Mouse (Mus musculus): ENCODE data around the gene Aldh3b1. TPM values are rescaled to one million over a fixed set of nuclear protein-coding genes. Genes with fewer than 3 reads are reported as not detected.

Gene Aldh3b1
- total RNA-seq, 2 experiments from 2014 or later: 6.7 to 7.1 TPM

DNA sequence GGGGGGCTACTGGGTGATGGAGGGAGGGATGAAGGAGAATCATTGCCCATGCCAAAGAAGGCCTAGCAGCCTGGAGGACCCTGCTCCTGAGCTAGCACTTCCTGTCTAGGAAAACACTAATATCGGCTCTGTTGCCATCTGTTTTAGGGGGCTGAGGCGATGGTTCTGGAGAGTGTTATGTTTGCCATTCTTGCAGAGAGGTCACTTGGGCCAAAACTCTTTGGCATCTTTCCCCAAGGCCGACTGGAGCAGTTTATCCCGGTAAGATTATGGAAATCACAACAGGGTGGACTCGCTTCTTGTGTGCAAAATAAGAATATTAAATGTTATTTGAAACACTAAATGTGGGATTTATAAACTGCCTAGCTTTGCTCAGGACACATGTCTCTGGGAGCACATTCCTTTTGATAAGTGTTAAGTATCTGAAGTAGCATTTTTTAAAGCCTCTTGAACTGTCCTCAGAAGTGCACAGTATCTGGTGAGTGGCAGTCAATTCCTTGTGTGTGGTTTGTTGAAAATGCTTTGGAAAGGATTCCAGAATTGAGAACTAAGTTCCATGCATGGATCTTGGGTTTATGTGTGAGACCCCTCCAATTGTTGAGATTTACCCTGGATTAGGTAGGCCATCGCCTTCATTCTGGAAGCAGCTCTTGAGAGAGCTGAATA lies 45.1 kb downstream of the Aldh3b1 start:
- DNase-seq (ENCODE audit: low spot score in 2 of 2): no peak

DNA sequence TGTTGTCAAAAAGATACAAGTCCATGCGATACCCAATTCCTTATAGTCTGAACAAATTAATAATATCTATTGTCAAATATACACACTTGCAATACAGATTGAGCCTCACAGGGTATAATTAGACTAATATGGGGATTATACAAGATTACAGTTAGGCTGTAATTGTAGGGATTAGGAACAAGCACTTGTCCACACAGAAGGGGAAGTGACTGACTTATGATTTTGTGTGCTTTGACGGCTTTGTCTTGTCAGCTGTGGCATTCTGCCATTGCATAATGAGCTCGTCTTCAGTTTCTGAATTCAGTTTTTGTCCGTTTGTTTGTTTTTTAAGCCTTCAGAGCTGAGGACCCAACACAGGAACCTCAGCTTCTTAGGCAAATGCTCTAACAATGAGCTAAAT lies 47.4 kb downstream of the Aldh3b1 start:
- no peak for DNase-seq (ENCODE audit: low spot score in 2 of 2)

DNA sequence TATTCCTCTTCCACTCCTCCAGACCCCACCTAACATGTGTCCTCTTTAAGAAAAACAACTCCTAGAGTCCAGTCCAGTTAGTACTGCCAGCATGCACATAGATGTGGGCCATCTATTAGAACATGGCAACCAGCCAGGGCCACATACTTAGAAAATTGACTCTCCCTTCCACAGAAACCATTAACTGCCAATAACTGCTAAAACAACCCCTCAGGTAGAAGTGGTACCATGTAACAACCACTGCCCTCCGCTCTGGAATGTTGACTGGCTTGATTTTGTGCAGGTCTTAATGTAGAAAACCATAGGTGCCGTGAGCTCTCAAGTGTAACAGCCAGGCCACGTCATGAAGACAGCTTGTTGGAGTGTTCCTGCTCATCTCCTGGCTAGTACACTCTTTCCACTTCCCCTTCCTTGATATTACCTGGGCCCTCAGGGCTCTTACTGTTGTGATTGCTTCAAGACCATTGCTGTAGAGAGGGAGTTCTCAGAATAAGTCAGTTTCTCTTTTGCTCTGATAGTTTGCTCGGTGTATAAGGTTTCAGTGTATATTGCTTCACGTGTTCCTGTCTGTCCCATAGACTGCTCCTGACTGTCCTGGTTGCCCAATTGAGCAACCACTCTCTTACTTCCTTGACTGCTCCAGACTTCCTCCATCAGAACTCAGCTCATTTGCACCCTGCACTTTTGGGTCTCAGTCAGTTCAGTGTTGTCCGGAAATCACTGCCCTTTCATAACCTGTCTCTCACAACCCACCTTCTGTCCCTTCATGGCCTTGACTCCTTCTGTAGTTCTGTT lies 49.4 kb downstream of the Aldh3b1 start:
- DNase-seq (ENCODE audit: low spot score in 2 of 2): no peak

DNA sequence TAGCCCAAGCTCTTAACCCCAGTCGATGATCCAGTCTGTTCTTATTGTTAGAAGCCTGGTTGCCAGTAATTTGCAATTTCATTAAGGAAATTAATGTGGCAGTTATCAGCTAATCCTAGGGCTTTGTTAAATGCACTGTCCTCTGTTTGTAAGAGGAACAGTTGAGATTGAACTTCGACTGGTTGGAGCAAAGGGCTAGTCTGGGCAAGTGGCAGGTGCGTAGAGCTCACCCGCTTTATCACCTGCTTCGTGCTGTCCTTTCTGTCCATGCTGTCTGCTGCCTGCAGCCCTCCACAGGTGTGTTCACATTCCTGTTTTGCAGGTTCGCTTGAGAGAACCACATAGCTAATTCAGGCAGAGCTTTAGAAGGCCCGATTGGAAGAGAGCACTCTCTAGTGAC lies 54.6 kb downstream of the Aldh3b1 start:
- no peak for DNase-seq (ENCODE audit: low spot score in 2 of 2)

DNA sequence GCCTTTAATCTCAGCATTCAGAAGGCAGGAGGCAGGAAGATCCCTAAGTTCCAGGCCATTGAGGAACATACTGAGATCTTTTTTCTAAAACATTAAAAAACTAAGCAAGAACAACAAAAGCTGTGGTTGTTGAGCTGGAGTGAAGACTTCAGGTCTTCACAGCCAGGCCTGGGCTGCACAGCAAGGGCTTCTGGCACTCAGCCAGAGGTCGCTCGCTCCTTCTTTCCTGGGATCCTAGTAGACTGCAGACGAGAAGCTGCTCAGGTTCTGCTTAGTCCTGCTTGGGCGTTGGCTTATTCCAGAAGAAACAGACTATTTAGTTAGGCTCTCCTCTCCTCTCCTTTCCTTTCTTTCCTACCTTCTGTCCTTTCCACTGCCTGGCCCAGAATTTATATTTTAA lies 57.2 kb downstream of the Aldh3b1 start:
- peak in 1 of 2 experiments; percentile 24 for DNase-seq (ENCODE audit: low spot score in 2 of 2)

DNA sequence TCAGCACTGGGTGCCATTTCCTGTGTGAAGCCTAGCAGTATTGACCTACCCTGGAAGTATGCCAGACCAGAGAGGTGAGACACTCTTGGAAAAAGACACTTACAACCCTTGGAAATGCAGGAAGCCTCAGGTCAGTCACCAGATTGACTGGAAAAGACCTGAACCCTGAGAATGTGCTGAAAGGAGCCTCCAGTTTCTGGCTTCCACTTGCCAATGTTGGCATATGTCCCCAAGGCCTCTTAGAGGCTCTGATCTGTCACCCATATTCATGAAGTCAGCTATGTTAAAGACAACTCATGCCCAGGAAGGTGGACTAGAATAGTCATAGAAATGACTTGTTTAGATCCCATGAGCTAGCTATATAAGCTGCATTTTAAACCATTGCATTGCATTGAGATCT lies 58.1 kb downstream of the Aldh3b1 start:
- DNase-seq (ENCODE audit: low spot score in 2 of 2): no peak

DNA sequence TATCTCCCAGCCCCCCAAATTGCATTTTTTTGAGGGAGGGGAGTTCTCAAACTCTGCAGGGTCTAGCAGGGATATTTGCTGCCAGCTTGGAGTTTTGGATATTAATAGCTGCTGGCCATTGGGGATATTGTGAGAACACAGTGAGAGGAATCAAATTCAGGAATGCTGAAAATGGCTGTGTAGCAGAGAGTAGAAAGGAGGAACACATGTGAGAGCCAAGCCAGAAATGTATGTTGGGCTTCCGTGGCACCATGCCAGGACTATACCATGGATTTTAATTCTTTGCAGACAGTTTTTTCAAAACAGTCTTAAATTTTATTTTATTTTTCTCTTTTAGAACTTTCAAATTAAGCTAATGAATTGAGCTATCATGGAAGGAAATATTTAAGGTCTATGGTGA lies 61.3 kb downstream of the Aldh3b1 start:
- DNase-seq (ENCODE audit: low spot score in 2 of 2): no peak

DNA sequence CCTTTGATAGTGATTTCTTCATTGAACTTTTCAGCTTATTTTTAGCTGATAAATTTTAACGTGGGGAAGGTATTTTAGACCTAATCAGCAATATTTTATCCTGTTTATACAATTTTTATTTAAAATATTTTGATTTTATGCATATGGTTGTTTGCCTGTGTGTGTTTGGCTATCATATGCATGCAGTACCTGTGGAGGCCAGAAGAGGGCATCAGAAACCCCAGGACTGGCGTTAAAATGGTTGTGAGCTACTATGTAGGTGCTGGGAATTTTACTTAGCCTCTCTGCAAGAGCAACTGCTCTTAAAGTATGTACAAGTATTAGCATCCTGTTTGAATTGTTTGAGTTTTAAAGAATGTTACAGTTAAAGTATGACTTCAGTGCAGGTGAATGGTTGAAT lies 64.6 kb downstream of the Aldh3b1 start:
- no peak for DNase-seq (ENCODE audit: low spot score in 2 of 2)

Other genes starting within 250 kb of the Aldh3b1 start
- gene Lrp5, start 243.2 kb downstream of the Aldh3b1 start, total RNA-seq (2021): 10 to 100 TPM; 51.4 to 55.9 TPM
- gene 1810055G02Rik, start 221.5 kb downstream of the Aldh3b1 start, total RNA-seq (2021): 10 to 100 TPM; 29.8 to 29.9 TPM
- 10 to 100 TPM; 34.5 to 37.1 TPM for gene Kmt5b, start 162.4 kb downstream of the Aldh3b1 start, total RNA-seq (2021)
- 10 to 100 TPM; 13.6 to 14.9 TPM for gene Chka, start 78.0 kb downstream of the Aldh3b1 start, total RNA-seq (2021)
- gene Tcirg1, start 22.7 kb downstream of the Aldh3b1 start, total RNA-seq (2021): 10 to 100 TPM; 25.9 to 34.5 TPM
- gene Ndufs8, start 17.0 kb downstream of the Aldh3b1 start, total RNA-seq (2021): 100 to 1,000 TPM; 182 to 186 TPM
- 10 to 100 TPM; 25.8 to 26.8 TPM for gene Unc93b1, start 5.4 kb upstream of the Aldh3b1 start, total RNA-seq (2021)
- under 1 TPM; 0.08 to 0.12 TPM for gene Aldh3b3, start 28.8 kb upstream of the Aldh3b1 start, total RNA-seq (2021)
- 1 to 10 TPM in 1 of 2 experiments, under 1 TPM in 1; 0.88 to 1.7 TPM for gene Aldh3b2, start 42.5 kb upstream of the Aldh3b1 start, total RNA-seq (2021)
- gene Acy3, start 56.8 kb upstream of the Aldh3b1 start, total RNA-seq (2021): 1 to 10 TPM; 7.0 to 7.6 TPM
- gene Tbx10, start 62.9 kb upstream of the Aldh3b1 start, total RNA-seq (2021): not detected
- gene Nudt8, start 70.8 kb upstream of the Aldh3b1 start, total RNA-seq (2021): 10 to 100 TPM; 18.5 to 19.0 TPM
- gene Gm49405, start 70.8 kb upstream of the Aldh3b1 start, total RNA-seq (2021): under 1 TPM; 0.49 to 0.74 TPM
- 1 to 10 TPM; 1.1 to 2.4 TPM for gene Doc2g, start 73.5 kb upstream of the Aldh3b1 start, total RNA-seq (2021)
- 100 to 1,000 TPM; 314 to 350 TPM for gene Ndufv1, start 83.0 kb upstream of the Aldh3b1 start, total RNA-seq (2021)
- 100 to 1,000 TPM; 205 to 221 TPM for gene Gstp1, start 108.2 kb upstream of the Aldh3b1 start, total RNA-seq (2021)
- 10 to 100 TPM; 40.2 to 49.5 TPM for gene Gstp2, start 116.2 kb upstream of the Aldh3b1 start, total RNA-seq (2021)
- gene Gstp3, start 129.8 kb upstream of the Aldh3b1 start, total RNA-seq (2021): 1 to 10 TPM in 1 of 2 experiments, not detected in 1; 1.1 TPM
- gene Cabp2, start 151.8 kb upstream of the Aldh3b1 start, total RNA-seq (2021): not detected
- 10 to 100 TPM; 22.9 to 23.9 TPM for gene Cdk2ap2, start 167.4 kb upstream of the Aldh3b1 start, total RNA-seq (2021)
- gene Pitpnm1, start 170.2 kb upstream of the Aldh3b1 start, total RNA-seq (2021): 1 to 10 TPM; 6.1 to 7.3 TPM
- gene Aip, start 196.1 kb upstream of the Aldh3b1 start, total RNA-seq (2021): 10 to 100 TPM; 49.9 to 61.1 TPM
- not detected for gene Gpr152, start 210.0 kb upstream of the Aldh3b1 start, total RNA-seq (2021)
- not detected for gene Cabp4, start 214.2 kb upstream of the Aldh3b1 start, total RNA-seq (2021)
- gene Coro1b, start 218.8 kb upstream of the Aldh3b1 start, total RNA-seq (2021): 10 to 100 TPM; 73.6 to 74.5 TPM
- 1 to 10 TPM; 1.9 to 2.2 TPM for gene Ptprcap, start 223.8 kb upstream of the Aldh3b1 start, total RNA-seq (2021)
- gene Rps6kb2, start 233.5 kb upstream of the Aldh3b1 start, total RNA-seq (2021): 10 to 100 TPM; 34.7 to 38.0 TPM
- 10 to 100 TPM; 65.5 to 69.4 TPM for gene Carns1, start 245.7 kb upstream of the Aldh3b1 start, total RNA-seq (2021)

Measured in gastrocnemius, postnatal 4 days (tissue).